Mouse (Mus musculus): ENCODE measurements at regions not wholly inside any gene's neighbourhood (a gene's known extent, or its start where the extent isn't known, plus 50 kb on each side); places are given as distances from the start of the nearest gene placed in this dataset.

DNA sequence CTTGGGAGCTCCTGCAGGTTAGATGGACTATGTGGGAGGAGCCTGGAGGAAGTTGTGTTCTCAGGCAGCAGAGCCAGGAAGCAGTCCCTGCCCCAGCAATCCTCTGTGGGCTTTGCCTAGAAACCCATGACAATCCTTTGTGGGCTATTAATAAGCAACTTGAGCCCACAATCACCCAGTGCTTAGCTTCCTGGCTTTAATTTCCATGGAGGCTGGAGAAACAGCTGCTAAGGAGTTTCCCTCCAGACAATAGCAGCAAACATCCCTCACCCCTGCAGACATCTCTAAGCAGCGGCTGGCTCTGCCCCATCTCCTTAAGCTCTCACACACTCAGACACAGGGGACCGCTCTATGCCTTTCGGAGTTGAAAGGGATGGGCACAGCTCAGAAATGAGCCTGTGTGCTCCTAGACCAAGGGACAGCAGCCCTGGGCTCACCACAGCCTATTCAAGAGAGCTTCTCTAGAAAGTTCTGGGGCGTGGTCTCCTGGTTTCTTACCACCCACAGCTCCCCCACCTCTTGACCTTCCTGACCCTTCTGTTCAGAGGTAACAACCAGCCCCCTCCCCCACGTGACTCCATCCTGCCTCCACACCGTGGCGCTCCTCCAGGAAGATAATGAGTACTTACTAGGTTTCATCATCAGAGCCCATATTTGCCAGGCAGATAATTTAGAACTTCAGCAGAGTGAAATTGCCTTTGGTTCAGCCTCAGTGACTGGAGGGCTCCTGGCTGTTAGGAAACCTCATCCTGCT is 112.6 kb upstream of the Tle3 start:
- no peaks in the 10 kb centered on the region for H3K27me3 ChIP-seq (replicated peaks)
- WGBS, result 20% methylated on average over 7 of the region's 7 CpGs
- H3K9me3 ChIP-seq, result no peaks in the 10 kb centered on the region
- H3K4me2 ChIP-seq (replicated peaks), result no peak overlapping the region
- no peak overlapping the region for H3K27ac ChIP-seq
- ATAC-seq, result peak; percentile 62
- no peak overlapping the region for H3K9ac ChIP-seq
- peaks cover 25% of the 10 kb centered on the region for H3K4me1 ChIP-seq (replicated peaks)
- H3K36me3 ChIP-seq, result no peaks in the 10 kb centered on the region
- H3K4me3 ChIP-seq (replicated peaks), result no peak overlapping the region

DNA sequence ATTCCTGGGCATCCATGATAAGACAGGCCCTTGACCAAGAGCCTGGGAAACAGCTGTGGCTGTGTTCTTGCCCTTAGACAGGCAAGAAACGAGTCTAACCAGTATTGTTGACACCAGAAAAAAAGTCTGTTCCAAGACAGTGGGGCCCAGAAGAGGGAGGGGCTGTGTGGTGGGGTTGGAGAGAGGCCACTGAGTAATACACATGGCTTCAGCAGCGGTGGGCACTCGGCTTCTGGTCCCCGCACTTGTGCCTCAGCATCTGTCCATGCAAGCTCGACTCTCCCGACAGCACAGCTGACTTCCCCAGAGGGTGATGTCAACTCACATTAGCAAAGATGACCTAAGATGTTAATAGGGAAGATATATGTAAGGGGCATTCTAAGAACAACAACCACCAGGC is 110.9 kb upstream of the Tle3 start:
- WGBS, result 38% methylated on average over 6 of the region's 6 CpGs
- no peak for ATAC-seq

DNA sequence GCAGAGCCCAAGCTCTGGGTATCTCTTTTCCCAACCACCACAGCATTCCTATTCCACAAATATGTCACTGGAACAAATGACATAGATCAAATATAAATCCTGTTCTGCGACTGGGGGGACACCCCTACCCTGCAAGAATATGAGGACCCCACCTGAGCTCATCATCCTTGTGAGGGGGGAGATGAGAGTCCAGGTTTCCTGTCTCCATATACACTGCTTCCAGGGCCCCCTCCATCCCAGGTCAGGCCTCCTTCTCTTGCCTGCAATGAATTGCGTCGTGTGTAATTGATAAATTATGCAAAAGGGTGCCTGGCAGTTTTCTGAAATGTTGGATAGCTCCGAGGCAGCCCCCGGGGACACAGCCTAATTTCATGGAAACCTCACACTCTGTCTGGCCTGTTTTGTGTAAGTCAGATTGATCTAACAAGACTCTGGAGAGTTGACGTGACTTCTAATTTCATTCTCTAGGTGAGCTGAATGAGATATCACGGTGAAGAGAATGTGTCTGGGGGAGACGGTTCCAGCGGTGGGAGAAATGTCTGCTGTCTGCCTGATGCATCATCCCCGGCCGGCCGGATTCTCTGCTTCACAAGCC is 110.3 kb upstream of the Tle3 start:
- no peak for ATAC-seq
- Histone ChIP-seq H3K36me3 (no peaks in the 10 kb centered on the region), H3K4me2 (replicated peaks) (no peak overlapping the region), H3K9ac (no peak overlapping the region), H3K9me3 (no peaks in the 10 kb centered on the region), H3K27me3 (replicated peaks) (no peaks in the 10 kb centered on the region), H3K4me3 (replicated peaks) (no peak overlapping the region), H3K27ac (no peak overlapping the region), H3K4me1 (replicated peaks) (peaks cover 25% of the 10 kb centered on the region)
- 31% methylated on average over 12 of the region's 12 CpGs for WGBS

More for the DNA sequence above, 110.9 kb upstream of the Tle3 start:
- Histone ChIP-seq H3K4me3 (replicated peaks) (no peak overlapping the region), H3K27me3 (replicated peaks) (no peaks in the 10 kb centered on the region), H3K4me2 (replicated peaks) (no peak overlapping the region), H3K9ac (no peak overlapping the region), H3K4me1 (replicated peaks) (peaks cover 25% of the 10 kb centered on the region), H3K9me3 (no peaks in the 10 kb centered on the region), H3K27ac (no peak overlapping the region), H3K36me3 (no peaks in the 10 kb centered on the region)

DNA sequence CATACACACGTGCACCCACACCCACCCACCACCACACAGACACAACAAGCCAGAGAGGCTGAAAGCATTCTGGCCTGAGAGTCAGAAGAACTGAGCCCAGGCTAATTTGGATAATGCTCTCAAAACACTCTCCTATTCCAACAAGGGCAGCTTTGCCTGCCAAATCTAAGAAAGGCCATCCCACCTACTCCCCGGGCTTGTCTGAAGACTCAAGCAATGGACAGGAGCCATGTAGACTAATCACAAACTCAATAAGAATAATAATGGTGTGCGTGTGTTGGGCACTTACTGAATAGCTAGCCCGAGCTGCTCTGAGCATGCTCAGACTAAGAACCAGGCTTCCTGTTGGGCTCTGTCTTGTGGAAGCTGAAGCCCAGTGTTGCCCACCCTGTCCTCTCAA is 108.8 kb upstream of the Tle3 start:
- Histone ChIP-seq H3K27ac (no peak overlapping the region), H3K27me3 (replicated peaks) (no peaks in the 10 kb centered on the region), H3K4me2 (replicated peaks) (no peak overlapping the region), H3K4me3 (replicated peaks) (no peak overlapping the region), H3K36me3 (no peaks in the 10 kb centered on the region), H3K4me1 (replicated peaks) (peaks cover 25% of the 10 kb centered on the region), H3K9ac (no peak overlapping the region), H3K9me3 (no peaks in the 10 kb centered on the region)
- WGBS, result 77% methylated on average over 4 of the region's 4 CpGs
- ATAC-seq, result no peak

DNA sequence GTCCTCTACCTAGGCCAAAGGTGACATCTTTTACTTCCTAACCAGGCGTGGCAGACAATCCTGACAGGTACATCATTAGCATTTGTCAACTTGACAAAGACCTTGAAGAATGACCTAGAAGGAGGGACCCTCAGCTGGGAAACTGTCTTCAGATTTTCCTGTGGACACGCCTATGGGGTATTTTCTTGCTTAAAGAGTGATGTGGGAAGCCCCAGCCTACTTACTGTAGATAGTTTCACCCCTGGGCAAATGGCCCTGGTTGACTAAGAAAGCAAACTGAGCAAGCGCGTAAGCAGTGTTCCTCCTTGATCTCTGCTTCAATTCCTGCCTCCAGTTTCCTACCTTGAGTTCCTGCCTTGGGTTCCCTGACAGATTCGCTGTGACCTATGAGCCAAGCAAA is 106.7 kb upstream of the Tle3 start:
- Histone ChIP-seq H3K9ac (no peak overlapping the region), H3K4me2 (replicated peaks) (no peak overlapping the region), H3K4me3 (replicated peaks) (no peak overlapping the region), H3K27ac (no peak overlapping the region), H3K4me1 (replicated peaks) (peaks cover 12% of the 10 kb centered on the region), H3K36me3 (no peaks in the 10 kb centered on the region), H3K9me3 (no peaks in the 10 kb centered on the region), H3K27me3 (replicated peaks) (no peaks in the 10 kb centered on the region)
- no peak for ATAC-seq
- WGBS, result 88% methylated on average over 5 of the region's 5 CpGs

DNA sequence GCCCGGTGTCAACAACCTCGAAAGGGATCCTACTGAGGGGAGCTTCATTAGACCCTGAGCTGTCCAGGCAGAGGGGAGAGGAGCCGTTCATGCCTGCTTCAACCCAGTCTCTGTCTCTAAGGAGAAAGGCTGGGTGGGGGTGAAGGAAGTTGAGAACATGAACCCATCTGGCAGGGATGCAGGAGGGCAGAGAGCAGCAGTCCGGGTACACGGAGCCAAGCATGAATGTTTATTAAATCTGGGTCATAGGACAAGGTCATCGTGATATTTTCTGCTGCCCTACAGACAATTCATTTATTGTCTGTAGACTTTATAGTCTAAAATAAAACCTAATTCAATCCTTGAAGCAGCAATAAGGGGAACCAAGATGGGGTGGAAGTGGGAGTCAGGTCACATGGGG is 105.2 kb upstream of the Tle3 start:
- Histone ChIP-seq H3K4me3 (replicated peaks) (no peak overlapping the region), H3K4me2 (replicated peaks) (no peak overlapping the region), H3K9me3 (no peaks in the 10 kb centered on the region), H3K9ac (no peak overlapping the region), H3K36me3 (no peaks in the 10 kb centered on the region), H3K27me3 (replicated peaks) (0 out of 2 replicates have a peak, but pooled peaks cover 4% of the 10 kb centered on the region), H3K27ac (no peak overlapping the region), H3K4me1 (replicated peaks) (0 out of 2 replicates have a peak, but pooled peaks cover under 1% of the 10 kb centered on the region)
- ATAC-seq, result no peak
- 70% methylated on average over 6 of the region's 6 CpGs for WGBS

DNA sequence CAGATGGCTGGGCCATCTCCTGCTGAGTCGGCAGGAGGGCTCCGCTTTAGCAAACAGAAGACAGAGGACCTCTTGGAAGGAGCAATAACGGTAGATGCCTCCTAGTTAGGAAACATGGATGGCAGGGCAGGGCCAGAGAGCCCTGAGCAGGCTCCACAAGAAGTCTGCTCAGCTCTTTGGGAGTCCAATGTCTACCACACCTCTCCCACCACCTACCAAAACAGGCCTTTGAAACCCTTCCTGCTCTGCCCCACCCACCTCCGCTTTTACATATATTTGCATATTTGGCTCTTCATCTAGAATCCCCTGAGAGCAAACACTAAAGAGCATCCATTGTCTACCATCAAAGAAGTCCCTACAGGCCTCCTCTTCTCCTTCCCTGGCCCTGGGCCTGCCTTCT is 104.6 kb upstream of the Tle3 start:
- Histone ChIP-seq H3K4me1 (replicated peaks) (no peaks in the 10 kb centered on the region), H3K9ac (no peak overlapping the region), H3K4me2 (replicated peaks) (no peak overlapping the region), H3K27me3 (replicated peaks) (0 out of 2 replicates have a peak, but pooled peaks cover 4% of the 10 kb centered on the region), H3K4me3 (replicated peaks) (no peak overlapping the region), H3K36me3 (no peaks in the 10 kb centered on the region), H3K9me3 (no peaks in the 10 kb centered on the region), H3K27ac (no peak overlapping the region)
- WGBS, result 56% methylated on average over 4 of the region's 4 CpGs
- ATAC-seq, result no peak

DNA sequence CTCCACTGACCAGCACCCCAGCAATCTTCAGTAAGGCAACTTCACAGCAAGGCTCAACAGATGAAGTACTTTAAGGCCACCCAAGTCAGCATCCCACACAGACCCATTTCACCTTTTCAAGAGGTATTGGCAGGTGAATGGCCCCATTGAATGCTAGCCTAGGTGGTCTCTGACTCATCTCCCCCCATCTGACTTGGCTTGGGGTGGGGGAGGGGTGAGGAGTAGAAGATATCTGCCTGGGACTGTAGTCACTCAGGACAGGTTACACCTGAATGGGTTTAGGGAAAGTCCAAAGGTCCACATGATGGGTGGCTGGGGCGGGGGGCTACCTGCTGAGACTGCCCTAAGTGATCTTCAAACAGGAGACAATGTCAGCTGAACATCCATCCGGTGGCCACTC is 104.0 kb upstream of the Tle3 start:
- Histone ChIP-seq H3K9me3 (no peaks in the 10 kb centered on the region), H3K9ac (no peak overlapping the region), H3K36me3 (no peaks in the 10 kb centered on the region), H3K27me3 (replicated peaks) (0 out of 2 replicates have a peak, but pooled peaks cover 4% of the 10 kb centered on the region), H3K27ac (no peak overlapping the region), H3K4me3 (replicated peaks) (no peak overlapping the region), H3K4me2 (replicated peaks) (no peak overlapping the region), H3K4me1 (replicated peaks) (no peaks in the 10 kb centered on the region)
- WGBS, result 82% methylated on average over 2 of the region's 2 CpGs
- ATAC-seq, result no peak

DNA sequence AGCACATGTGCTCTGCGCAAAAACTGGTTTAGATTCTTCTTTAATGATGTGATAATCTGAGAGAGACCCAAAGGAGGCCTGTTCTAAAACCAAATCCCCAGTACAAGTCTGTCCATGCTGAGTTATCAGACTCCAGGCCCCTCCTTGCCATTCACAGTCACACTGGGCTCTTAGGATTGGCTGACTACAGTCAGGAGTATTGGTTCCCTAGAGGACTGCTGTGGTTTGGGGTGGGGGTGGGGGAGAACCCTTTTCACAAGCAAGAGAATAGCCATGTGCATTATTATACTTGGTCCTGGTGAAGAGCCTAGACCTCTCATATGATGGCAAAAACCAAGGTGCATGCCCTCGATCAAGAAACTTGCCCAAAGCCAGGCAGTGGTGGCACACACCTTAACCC is 103.5 kb upstream of the Tle3 start:
- WGBS, result 91% methylated on average over 2 of the region's 2 CpGs
- Histone ChIP-seq H3K27ac (no peak overlapping the region), H3K4me1 (replicated peaks) (no peaks in the 10 kb centered on the region), H3K36me3 (no peaks in the 10 kb centered on the region), H3K9me3 (no peaks in the 10 kb centered on the region), H3K27me3 (replicated peaks) (0 out of 2 replicates have a peak, but pooled peaks cover 4% of the 10 kb centered on the region), H3K4me2 (replicated peaks) (no peak overlapping the region), H3K9ac (no peak overlapping the region), H3K4me3 (replicated peaks) (no peak overlapping the region)
- no peak for ATAC-seq

DNA sequence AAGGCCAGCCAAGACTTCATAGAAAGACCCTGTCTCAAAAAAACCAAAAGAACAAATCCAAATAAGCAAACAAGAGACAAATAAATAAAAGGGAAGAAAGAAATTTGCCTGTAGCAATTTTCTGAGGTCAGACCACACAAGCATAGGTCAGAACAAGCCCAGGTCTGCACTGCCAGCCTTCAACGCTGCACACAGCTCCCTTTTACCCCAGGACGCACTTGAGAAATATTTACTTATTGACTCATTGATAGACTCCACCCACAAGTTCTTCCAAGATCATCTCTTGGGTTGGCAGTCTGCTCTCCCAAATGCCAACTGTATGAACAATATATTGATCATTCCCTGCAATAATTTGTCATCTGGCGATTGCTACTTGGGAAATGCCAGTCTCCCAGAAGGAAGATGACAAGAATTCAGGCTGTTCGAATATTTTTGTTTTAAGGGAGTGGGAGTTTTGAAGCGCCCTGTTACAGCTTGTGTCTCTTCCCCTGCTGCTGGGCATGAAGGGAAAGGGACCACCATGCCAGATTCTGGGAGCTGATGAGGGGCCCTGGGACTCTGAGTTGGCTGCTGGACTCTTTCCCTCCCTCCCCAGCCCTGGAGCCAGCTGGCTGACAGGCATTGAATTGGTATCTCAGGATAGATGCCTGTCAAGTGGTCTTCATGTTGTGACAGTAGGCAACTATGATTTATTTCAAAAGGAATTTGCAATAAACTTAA is 102.9 kb upstream of the Tle3 start:
- no peaks in the 10 kb centered on the region for H3K4me1 ChIP-seq (replicated peaks)
- H3K27me3 ChIP-seq (replicated peaks), result 0 out of 2 replicates have a peak, but pooled peaks cover 4% of the 10 kb centered on the region
- H3K4me3 ChIP-seq (replicated peaks), result no peak overlapping the region
- H3K9ac ChIP-seq, result no peak overlapping the region
- no peaks in the 10 kb centered on the region for H3K9me3 ChIP-seq
- 79% methylated on average over 5 of the region's 5 CpGs for WGBS
- no peaks in the 10 kb centered on the region for H3K36me3 ChIP-seq
- ATAC-seq, result no peak
- H3K27ac ChIP-seq, result no peak overlapping the region
- no peak overlapping the region for H3K4me2 ChIP-seq (replicated peaks)

DNA sequence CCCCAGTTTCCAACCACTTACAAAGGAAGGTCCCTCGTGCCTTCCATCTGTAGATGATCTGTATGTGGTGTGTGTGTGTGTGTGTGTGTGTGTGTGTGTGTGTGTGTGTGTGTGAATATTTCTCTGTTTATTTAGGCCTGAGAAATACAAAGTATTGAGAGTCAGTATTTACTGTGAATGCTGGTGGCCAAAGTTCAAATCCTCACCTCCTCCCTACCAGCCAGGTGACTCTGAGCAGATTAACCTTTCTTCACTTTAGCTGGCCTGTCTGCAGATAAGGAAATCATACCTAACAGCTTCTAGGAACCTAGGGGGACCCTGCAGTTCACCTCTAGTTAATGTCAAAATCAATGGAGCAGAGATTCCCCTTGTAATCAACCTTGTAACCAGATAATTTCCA is 100.9 kb upstream of the Tle3 start:
- H3K4me2 ChIP-seq (replicated peaks), result no peak overlapping the region
- H3K4me3 ChIP-seq (replicated peaks), result no peak overlapping the region
- 0 out of 2 replicates have a peak, but pooled peaks cover 4% of the 10 kb centered on the region for H3K27me3 ChIP-seq (replicated peaks)
- H3K9me3 ChIP-seq, result no peaks in the 10 kb centered on the region
- H3K36me3 ChIP-seq, result no peaks in the 10 kb centered on the region
- WGBS, result 81% methylated on average over 1 of the region's 1 CpGs
- no peaks in the 10 kb centered on the region for H3K4me1 ChIP-seq (replicated peaks)
- no peak overlapping the region for H3K9ac ChIP-seq
- ATAC-seq, result no peak
- H3K27ac ChIP-seq, result no peak overlapping the region

DNA sequence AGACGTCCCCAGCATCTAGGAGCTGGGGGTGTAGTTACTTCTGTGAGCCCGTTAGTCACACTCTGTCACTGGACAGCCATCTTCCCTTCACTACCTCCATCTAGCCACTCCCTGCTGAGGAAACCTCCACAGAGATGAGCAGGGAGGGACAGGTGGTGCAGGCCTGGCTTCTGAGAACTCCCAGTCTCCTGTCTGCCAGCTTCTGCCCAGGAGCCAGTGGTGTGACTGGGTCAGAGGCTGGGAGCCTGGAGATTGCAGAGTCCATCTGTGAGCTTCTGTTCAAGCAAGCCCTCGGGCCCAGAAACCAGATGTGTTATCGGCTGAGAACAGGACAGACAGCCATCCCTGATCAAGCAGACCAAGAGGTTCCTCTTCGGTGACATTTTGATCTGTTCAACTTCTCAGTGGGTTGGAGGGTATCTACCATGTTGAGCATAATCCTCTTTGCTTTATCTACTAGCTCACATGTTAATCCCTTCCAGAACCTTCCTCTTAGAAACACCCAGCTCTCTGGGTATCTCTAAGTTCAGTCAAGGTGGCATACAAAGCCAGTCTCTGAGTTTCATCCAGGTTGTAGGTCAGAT is 100.3 kb upstream of the Tle3 start:
- H3K27ac ChIP-seq, result no peak overlapping the region
- H3K9ac ChIP-seq, result no peak overlapping the region
- no peaks in the 10 kb centered on the region for H3K9me3 ChIP-seq
- H3K4me1 ChIP-seq (replicated peaks), result no peaks in the 10 kb centered on the region
- no peak for ATAC-seq
- H3K4me3 ChIP-seq (replicated peaks), result no peak overlapping the region
- H3K36me3 ChIP-seq, result no peaks in the 10 kb centered on the region
- 86% methylated on average over 5 of the region's 5 CpGs for WGBS
- no peak overlapping the region for H3K4me2 ChIP-seq (replicated peaks)
- H3K27me3 ChIP-seq (replicated peaks), result 0 out of 2 replicates have a peak, but pooled peaks cover 4% of the 10 kb centered on the region

Measured in intestine, embryonic 15.5 days (tissue).